Mouse (Mus musculus) limb, embryonic 10.5 days (tissue): ENCODE measurements around the gene Ulk4. TPM values are rescaled to one million over a fixed set of nuclear protein-coding genes. Genes with fewer than 3 reads are reported as not detected.

ENCODE experiments used
- DNase-seq: peaks from one replicate; pipeline ENCODE4 v3.0.0-alpha.2; 2017; ENCODE audit warnings: low spot score
- H3K27ac ChIP-seq: fragments of 300-500 bp; sonication (generic); 2 replicates; pipeline ENCODE4 v1.5.1; 2016; ENCODE audit warnings: mild to moderate bottlenecking
- H3K27me3 ChIP-seq: fragments of 300-500 bp; sonication (generic); 2 replicates; pipeline ENCODE4 v1.6.1; 2016; ENCODE audit warnings: low read depth, mild to moderate bottlenecking; ENCODE audit not compliant: poor library complexity, severe bottlenecking
- H3K36me3 ChIP-seq: fragments of 300-500 bp; sonication (generic); 2 replicates; pipeline ENCODE4 v1.6.1; 2016; ENCODE audit warnings: mild to moderate bottlenecking, moderate library complexity
- H3K4me1 ChIP-seq: fragments of 300-500 bp; sonication (generic); 2 replicates; pipeline ENCODE4 v1.6.1; 2016
- H3K4me3 ChIP-seq: fragments of 300-500 bp; sonication (generic); 2 replicates; pipeline ENCODE4 v1.5.1; 2016; ENCODE audit warnings: mild to moderate bottlenecking, moderate library complexity
- H3K9me3 ChIP-seq: fragments of 300-500 bp; sonication (generic); replicated peaks from 2 replicates; pipeline ENCODE4 v1.6.1; 2016; ENCODE audit warnings: mild to moderate bottlenecking
- WGBS: fragments of 180-500 bp; shearing (Covaris S2); methylation state at CpG from one replicate; pipeline ENCODE4 v1.1.7; 2016; 5-methylcytosine and 5-hydroxymethylcytosine counted together
- polyA plus RNA-seq: library from polyadenylated mRNA; unstranded; fragments of >200 nt; fragmentation: Nextera tagmentation; extraction: Ambion mirVana; gene quantifications from 2 replicates; pipeline ENCODE4 v1.2.1, GENCODE M21; 2016

The Ulk4 gene
- polyA plus RNA-seq, 1 experiment from 2014 or later: 140 TPM

DNA sequence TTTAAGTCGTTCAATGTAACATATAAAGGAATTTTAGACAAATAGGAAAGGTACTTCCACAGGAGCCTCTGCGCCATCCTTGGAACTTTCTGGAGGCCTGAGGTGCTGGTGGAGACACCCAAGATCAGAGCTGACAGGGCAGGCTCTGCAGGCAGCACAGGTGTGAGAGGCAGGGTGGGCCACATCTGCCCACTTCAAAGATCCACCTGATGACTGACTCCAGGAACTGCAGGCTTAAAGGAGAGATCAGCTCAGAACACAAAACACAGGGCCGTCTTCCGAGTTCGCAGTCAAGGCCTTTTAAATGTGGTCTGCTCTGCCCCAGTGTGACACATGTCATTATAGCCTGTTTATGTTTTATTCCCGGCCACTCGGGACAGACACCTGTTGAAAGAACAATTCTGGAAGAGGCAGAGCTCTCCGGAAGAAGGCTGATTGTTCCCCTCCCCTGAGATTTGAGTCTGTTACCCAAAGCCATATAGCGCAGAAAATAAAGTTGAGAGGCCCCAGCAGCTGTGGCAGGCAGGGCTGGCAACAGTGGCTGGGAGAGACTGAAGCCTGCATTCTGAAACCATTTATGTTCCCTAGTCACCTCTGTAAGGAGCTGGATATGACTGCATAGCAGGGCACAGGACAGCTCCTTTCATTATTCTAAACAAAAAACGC, 205.4 kb downstream of the Ulk4 start:
- no peaks in the 10 kb centered on the region; the same call in 1 of the 2 replicates for H3K27me3 ChIP-seq
- peaks cover 46% of the 10 kb centered on the region for H3K4me1 ChIP-seq
- 76% methylated on average over 10 of the region's 10 CpGs for WGBS
- no peak overlapping the region for H3K4me3 ChIP-seq
- no peak overlapping the region for H3K27ac ChIP-seq
- H3K9me3 ChIP-seq: no peaks in the 10 kb centered on the region
- DNase-seq: no peak
- H3K36me3 ChIP-seq: no peaks in the 10 kb centered on the region

- H3K4me1 ChIP-seq: peaks cover 40% of the 10 kb centered on the region
- H3K4me3 ChIP-seq: no peak overlapping the region
- WGBS: 90% methylated on average over 11 of the region's 11 CpGs
- no peak for DNase-seq
- no peaks in the 10 kb centered on the region for H3K9me3 ChIP-seq
- H3K36me3 ChIP-seq: no peaks in the 10 kb centered on the region
- peaks cover 3% of the 10 kb centered on the region; the same call in 1 of the 2 replicates for H3K27me3 ChIP-seq
- H3K27ac ChIP-seq: no peak overlapping the region
These were observed 205.9 kb downstream of the Ulk4 start for GRCm38 (mm10) chr9:121071050-121071449.

GRCm38 (mm10) chr9:121068115-121068514, 208.9 kb downstream of the Ulk4 start:
- no peak for DNase-seq
- peaks cover 3% of the 10 kb centered on the region; the same call in 1 of the 2 replicates for H3K27me3 ChIP-seq
- WGBS: 84% methylated on average over 5 of the region's 5 CpGs

DNA sequence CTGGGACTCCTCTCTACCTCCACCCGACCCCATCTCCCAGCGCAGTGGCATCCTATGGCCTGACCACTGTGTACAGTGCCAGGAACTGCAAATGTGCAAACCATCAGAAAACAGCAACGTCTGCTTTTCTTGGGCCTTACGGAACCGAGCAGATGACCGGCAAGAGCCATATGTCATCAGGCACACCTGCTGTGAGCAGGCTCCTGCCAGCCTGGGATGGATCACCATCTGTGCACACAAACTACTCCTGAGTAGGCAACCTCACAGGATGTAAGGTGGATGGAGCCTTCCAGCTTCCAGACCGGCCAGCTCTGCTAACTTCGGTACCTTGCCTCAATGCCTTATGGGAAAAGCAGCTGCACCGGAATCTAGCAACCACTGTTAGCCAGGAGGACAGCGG, 210.0 kb downstream of the Ulk4 start:
- Histone ChIP-seq H3K4me3 (no peak overlapping the region), H3K27me3 (peaks cover 3% of the 10 kb centered on the region; the same call in 1 of the 2 replicates), H3K9me3 (no peaks in the 10 kb centered on the region), H3K36me3 (no peaks in the 10 kb centered on the region), H3K4me1 (peaks cover 42% of the 10 kb centered on the region), H3K27ac (peak overlapping the region; percentile 11; the same call in 1 of the 2 replicates)
- WGBS: 84% methylated on average over 10 of the region's 10 CpGs
- DNase-seq: no peak

More at GRCm38 (mm10) chr9:121068115-121068514, 208.9 kb downstream of the Ulk4 start:
- Histone ChIP-seq H3K9me3 (no peaks in the 10 kb centered on the region), H3K27ac (no peak overlapping the region), H3K4me1 (peaks cover 45% of the 10 kb centered on the region), H3K36me3 (no peaks in the 10 kb centered on the region), H3K4me3 (no peak overlapping the region)

DNA sequence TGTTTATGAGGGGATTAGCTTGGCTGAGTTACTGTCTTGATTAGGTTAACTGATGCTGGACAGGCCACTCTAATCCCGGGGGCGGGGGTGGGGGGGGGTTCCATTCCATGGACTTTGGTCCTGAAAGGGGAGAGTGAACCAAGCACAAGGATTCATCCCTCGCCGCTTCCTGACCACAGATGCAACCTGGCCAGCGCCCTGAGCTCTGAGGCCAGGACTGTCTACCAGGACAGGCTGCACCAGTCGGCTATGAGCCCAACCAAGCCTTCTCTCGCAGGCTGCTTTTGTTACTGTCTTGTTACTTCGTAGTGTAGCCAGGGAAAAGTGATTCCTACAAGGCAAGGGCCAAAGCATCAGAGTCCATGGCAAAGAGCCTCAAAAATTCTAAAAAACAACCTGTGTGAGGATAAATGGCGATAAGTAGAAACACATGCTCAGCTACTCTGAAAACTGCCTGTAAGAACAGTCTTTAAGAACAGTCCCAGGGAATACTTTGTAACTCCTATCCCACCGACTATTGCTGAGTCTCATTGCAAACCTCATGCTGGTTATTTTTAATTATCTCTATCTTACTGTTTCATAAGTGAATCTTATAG, 211.5 kb downstream of the Ulk4 start:
- no peak overlapping the region for H3K27ac ChIP-seq
- H3K4me1 ChIP-seq: peaks cover 37% of the 10 kb centered on the region
- DNase-seq: no peak
- H3K9me3 ChIP-seq: no peaks in the 10 kb centered on the region
- H3K36me3 ChIP-seq: no peaks in the 10 kb centered on the region
- H3K4me3 ChIP-seq: no peak overlapping the region
- WGBS: 72% methylated on average over 10 of the region's 10 CpGs
- peaks cover 3% of the 10 kb centered on the region; the same call in 1 of the 2 replicates for H3K27me3 ChIP-seq

DNA sequence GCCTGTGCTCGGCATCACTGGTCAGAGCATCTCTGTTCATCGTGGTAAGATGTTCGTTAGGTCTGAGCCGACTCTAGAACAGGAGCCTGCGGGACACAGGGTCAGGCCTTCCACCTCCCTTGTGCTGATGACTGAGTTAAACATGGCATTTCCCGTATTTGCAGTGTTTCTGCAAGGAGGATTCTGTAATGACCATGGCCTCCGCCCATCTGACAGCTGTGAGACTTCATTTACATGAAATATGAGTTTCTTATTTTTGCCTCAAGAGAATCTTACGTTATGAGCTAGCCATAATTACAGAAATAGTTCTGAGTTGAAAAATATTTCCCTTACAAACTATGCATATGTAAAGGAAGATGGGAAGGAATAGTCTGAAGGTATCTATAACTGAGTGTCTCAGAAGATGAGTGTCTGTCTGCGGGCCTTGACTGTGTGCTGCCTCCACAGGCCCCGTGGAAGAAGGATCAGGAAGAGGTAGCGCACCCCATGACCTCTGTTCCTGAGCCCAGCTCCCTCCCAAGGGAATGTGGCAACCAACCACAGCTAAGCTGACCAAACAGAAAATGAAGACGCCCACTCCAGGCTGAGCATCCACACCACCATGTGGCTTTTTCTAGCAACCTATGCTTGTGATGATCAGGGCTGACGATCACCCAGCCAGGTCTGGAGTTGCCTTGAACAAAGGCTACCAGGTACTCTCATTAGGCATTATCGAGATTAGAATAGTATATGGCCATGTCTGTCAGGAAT, 212.2 kb downstream of the Ulk4 start:
- H3K4me3 ChIP-seq: no peak overlapping the region

DNA sequence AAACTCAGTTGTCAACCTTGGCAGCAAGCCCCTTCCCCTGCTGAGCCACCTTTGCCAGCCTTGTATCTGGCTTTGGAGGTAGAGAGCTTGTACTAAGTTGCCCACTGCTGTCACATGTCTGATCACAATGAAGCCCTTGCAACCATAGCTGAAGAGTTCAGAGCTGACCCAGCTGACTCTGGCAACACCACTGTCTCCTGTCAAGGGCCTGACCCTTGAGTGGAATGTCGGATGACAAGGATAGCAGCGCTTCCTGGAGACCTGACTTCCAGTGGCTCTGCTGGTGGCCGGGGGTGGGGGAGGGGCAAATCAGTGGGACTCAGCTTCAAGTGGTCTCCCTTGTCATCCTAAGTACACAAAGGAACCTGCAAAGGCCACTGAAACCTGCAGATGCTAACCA, 214.3 kb downstream of the Ulk4 start:
- H3K36me3 ChIP-seq: no peaks in the 10 kb centered on the region
- H3K9me3 ChIP-seq: no peaks in the 10 kb centered on the region
- H3K27me3 ChIP-seq: peaks cover 3% of the 10 kb centered on the region; the same call in 1 of the 2 replicates
- WGBS: 36% methylated on average over 3 of the region's 3 CpGs
- H3K27ac ChIP-seq: no peak overlapping the region
- H3K4me3 ChIP-seq: no peak overlapping the region
- H3K4me1 ChIP-seq: peaks cover 35% of the 10 kb centered on the region
- DNase-seq: no peak

More for the DNA sequence above, 212.2 kb downstream of the Ulk4 start:
- Histone ChIP-seq H3K36me3 (no peaks in the 10 kb centered on the region), H3K9me3 (no peaks in the 10 kb centered on the region), H3K27ac (no peak overlapping the region; the same call in 1 of the 2 replicates), H3K4me1 (peaks cover 37% of the 10 kb centered on the region), H3K27me3 (peaks cover 3% of the 10 kb centered on the region; the same call in 1 of the 2 replicates)
- no peak for DNase-seq
- whole genome bisulfite sequencing: 86% methylated on average over 14 of the region's 14 CpGs

GRCm38 (mm10) chr9:121061820-121062623, 215.0 kb downstream of the Ulk4 start:
- no peaks in the 10 kb centered on the region for H3K9me3 ChIP-seq
- H3K36me3 ChIP-seq: no peaks in the 10 kb centered on the region
- H3K4me3 ChIP-seq: no peak overlapping the region
- no peak overlapping the region for H3K27ac ChIP-seq
- peaks cover 3% of the 10 kb centered on the region; the same call in 1 of the 2 replicates for H3K27me3 ChIP-seq
- DNase-seq: no peak
- peaks cover 29% of the 10 kb centered on the region for H3K4me1 ChIP-seq
- WGBS: 75% methylated on average over 12 of the region's 12 CpGs

GRCm38 (mm10) chr9:121060331-121060730, 216.7 kb downstream of the Ulk4 start:
- Histone ChIP-seq H3K27me3 (no peaks in the 10 kb centered on the region; the same call in 1 of the 2 replicates), H3K36me3 (no peaks in the 10 kb centered on the region), H3K4me1 (peaks cover 30% of the 10 kb centered on the region), H3K9me3 (no peaks in the 10 kb centered on the region), H3K4me3 (no peak overlapping the region), H3K27ac (no peak overlapping the region)
- no peak for DNase-seq
- WGBS: 80% methylated on average over 8 of the region's 8 CpGs

DNA sequence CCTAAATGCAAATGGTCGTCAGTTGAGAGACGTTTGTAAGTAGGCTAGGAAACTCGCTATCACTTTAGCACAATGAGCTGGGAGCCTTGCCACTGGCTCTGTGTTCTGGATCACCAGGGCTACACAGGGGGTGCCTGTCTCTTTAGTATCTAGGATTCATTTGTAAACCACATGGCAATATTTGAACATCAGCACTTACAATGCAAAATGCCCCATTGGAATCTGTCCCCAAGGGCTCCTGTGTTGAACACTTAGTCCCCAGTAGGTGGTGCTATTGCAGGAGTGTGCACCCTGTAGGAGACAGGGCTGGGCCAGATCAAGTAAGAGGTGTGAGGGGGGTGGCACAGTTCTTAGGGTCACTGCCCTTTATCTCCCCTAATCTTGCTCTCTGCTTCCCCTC, 217.7 kb downstream of the Ulk4 start:
- no peak for DNase-seq
- Histone ChIP-seq H3K27me3 (no peaks in the 10 kb centered on the region), H3K36me3 (no peaks in the 10 kb centered on the region), H3K9me3 (no peaks in the 10 kb centered on the region), H3K4me1 (peaks cover 24% of the 10 kb centered on the region), H3K27ac (no peak overlapping the region), H3K4me3 (no peak overlapping the region)
- WGBS: 93% methylated on average over 3 of the region's 3 CpGs

GRCm38 (mm10) chr9:121058538-121058937, 218.5 kb downstream of the Ulk4 start:
- Histone ChIP-seq H3K9me3 (no peaks in the 10 kb centered on the region), H3K27ac (no peak overlapping the region; the same call in 1 of the 2 replicates), H3K4me1 (peaks cover 24% of the 10 kb centered on the region), H3K4me3 (no peak overlapping the region), H3K27me3 (no peaks in the 10 kb centered on the region), H3K36me3 (no peaks in the 10 kb centered on the region)
- WGBS: 86% methylated on average over 8 of the region's 8 CpGs
- DNase-seq: no peak

- Histone ChIP-seq H3K27ac (no peak overlapping the region; the same call in 1 of the 2 replicates), H3K4me3 (no peak overlapping the region), H3K4me1 (peaks cover 24% of the 10 kb centered on the region), H3K27me3 (no peaks in the 10 kb centered on the region), H3K9me3 (no peaks in the 10 kb centered on the region), H3K36me3 (no peaks in the 10 kb centered on the region)
- peak; percentile 27 for DNase-seq
- WGBS: 90% methylated on average over 7 of the region's 7 CpGs
These were observed 218.9 kb downstream of the Ulk4 start for GRCm38 (mm10) chr9:121058116-121058515.
